Mouse (Mus musculus): ENCODE measurements around the gene Mrps12. TPM values are rescaled to one million over a fixed set of nuclear protein-coding genes. Genes with fewer than 3 reads are reported as not detected.

Mrps12 gene
- polyA plus RNA-seq, 1 experiment from 2014 or later = 99.7 TPM

DNA sequence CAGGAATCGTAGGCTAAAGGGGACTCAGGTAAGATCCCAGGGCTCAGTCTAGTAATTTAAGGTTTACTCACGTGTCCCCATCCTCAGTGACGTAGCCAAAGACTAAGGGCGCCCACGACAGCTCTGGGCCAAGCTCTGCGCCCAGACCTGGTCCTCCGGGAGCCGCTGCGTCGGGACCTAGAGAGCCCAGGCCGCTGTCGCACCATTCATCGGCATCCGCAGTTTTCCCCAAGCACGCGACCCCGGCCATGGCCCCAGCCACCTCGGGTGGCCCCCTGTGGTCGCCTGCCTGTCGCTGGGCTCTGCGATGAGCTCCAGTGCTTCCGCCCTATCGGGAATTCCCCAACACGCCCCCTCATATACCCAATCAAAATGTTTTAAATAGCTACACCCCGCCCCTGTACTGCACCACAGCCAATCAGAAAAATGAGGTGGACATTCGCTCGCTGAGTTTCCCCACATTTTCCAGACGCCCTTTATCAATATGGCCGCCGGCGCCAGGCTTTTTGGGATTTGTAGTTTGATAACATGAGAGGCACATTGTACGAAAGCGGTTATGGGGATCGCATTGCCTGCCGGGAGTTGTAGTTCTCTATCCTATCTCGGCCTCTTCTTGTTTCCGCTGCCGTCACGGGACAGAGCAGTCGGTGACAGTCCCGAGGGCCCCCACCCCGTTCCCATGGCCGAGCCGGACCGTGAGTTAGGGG lies 24.7 kb upstream of the Mrps12 start, which contains the start of gene Sirt2:
Sirt2 (plus strand) TSS at position 563 of the 707 bp plus-strand sequence.
- peak; percentile 99 for DNase-seq (ENCODE audit: low spot score)
- Histone ChIP-seq H3K27me3 (replicated peaks; ENCODE audit: insufficient read depth, low read length) (no peaks in the 10 kb centered on the region), H3K27ac (ENCODE audit: low read length) (peak within 1 kb of the TSS; percentile 57; the same call in 1 of the 2 replicates), H3K9me3 (ENCODE audit: low read length) (no peaks in the 10 kb centered on the region), H3K4me3 (ENCODE audit: low read depth, low read length) (peak within 1 kb of the TSS; percentile 72), H3K36me3 (ENCODE audit: insufficient read depth, low read length) (no peaks in the 10 kb centered on the region), H3K9ac (replicated peaks; ENCODE audit: low read depth) (peak within 1 kb of the TSS; percentile 44), H3K4me2 (replicated peaks; ENCODE audit: low read depth, low read length) (peak within 1 kb of the TSS; percentile 65), H3K4me1 (ENCODE audit: insufficient read depth, low read depth, low read length) (peaks cover 6% of the 10 kb centered on the region; the same call in 1 of the 2 replicates)
- peak; percentile 98 for ATAC-seq
- TF ChIP-seq EP300 (IDR thresholded peaks at IDR 0.05) = peak; percentile 91
- peak; percentile 34 for TF ChIP-seq CTCF (IDR thresholded peaks at IDR 0.05)
- WGBS = under 1% methylated on average over 45 of the region's 45 CpGs

DNA sequence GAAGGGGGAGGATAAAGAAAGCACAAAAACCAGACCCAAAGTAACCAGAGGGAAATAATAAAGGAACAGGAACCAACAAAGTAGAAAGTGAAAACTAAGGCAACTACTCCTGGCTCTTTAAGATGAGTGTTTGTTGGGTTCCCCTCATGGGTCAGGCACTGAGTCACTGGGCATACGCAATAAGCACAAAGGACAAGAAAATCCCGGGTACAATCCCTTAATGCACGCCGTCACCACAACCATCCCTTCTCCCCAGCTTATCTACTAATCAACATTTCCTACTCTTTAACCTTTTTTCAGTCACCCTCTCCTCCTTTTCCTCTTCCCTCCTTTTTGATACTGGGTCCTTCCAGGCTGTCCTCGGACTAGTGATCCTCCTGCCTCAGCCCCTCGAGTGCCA lies 23.6 kb upstream of the Mrps12 start:
- TF ChIP-seq EP300 (IDR thresholded peaks at IDR 0.05) (no peak), CTCF (IDR thresholded peaks at IDR 0.05) (no peak)

DNA sequence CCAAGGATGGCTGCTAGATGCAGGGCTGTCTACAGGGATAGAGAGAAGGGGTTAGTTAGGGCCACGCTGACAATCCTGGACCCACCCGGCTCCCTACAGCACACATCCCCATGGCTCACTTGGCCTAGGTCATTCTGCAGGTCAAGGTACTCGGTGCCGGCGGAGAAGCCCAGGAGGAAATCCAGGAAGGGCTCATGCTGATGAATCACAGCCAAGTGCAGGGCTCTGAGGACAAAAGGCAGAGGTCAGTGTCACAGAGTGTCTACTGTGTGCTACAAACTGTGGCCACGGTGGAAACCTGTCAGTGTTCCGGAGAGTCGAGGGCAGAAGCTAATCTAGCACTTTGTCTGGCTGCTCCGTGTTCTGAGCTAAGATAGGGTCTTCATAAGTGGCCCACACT lies 20.3 kb upstream of the Mrps12 start:
- no peaks in the 10 kb centered on the region for H3K9me3 ChIP-seq (ENCODE audit: low read length)
- TF ChIP-seq EP300 (IDR thresholded peaks at IDR 0.05) (no peak), CTCF (IDR thresholded peaks at IDR 0.05) (no peak)
- H3K27ac ChIP-seq (ENCODE audit: low read length) = no peak overlapping the region
- H3K36me3 ChIP-seq (ENCODE audit: insufficient read depth, low read length) = peaks cover 13% of the 10 kb centered on the region; the same call in 1 of the 2 replicates
- DNase-seq (ENCODE audit: low spot score) = no peak
- no peaks in the 10 kb centered on the region for H3K27me3 ChIP-seq (replicated peaks; ENCODE audit: insufficient read depth, low read length)
- no peak overlapping the region for H3K9ac ChIP-seq (replicated peaks; ENCODE audit: low read depth)
- ATAC-seq = no peak
- no peak overlapping the region for H3K4me2 ChIP-seq (replicated peaks; ENCODE audit: low read depth, low read length)
- no peak overlapping the region for H3K4me3 ChIP-seq (ENCODE audit: low read depth, low read length)
- peaks cover 6% of the 10 kb centered on the region; the same call in 1 of the 2 replicates for H3K4me1 ChIP-seq (ENCODE audit: insufficient read depth, low read depth, low read length)
- 87% methylated on average over 9 of the region's 9 CpGs for WGBS

More for the DNA sequence above, 23.6 kb upstream of the Mrps12 start:
- WGBS = 79% methylated on average over 6 of the region's 6 CpGs
- peaks cover 6% of the 10 kb centered on the region; the same call in 1 of the 2 replicates for H3K4me1 ChIP-seq (ENCODE audit: insufficient read depth, low read depth, low read length)
- no peaks in the 10 kb centered on the region for H3K9me3 ChIP-seq (ENCODE audit: low read length)
- H3K4me3 ChIP-seq (ENCODE audit: low read depth, low read length) = peak overlapping the region; percentile 72; the same call in 1 of the 2 replicates
- H3K27me3 ChIP-seq (replicated peaks; ENCODE audit: insufficient read depth, low read length) = no peaks in the 10 kb centered on the region
- peak; percentile 10 for DNase-seq (ENCODE audit: low spot score)
- no peak overlapping the region for H3K9ac ChIP-seq (replicated peaks; ENCODE audit: low read depth)
- no peak for ATAC-seq
- H3K36me3 ChIP-seq (ENCODE audit: insufficient read depth, low read length) = peaks cover 7% of the 10 kb centered on the region; the same call in 1 of the 2 replicates
- peak overlapping the region; percentile 64 for H3K4me2 ChIP-seq (replicated peaks; ENCODE audit: low read depth, low read length)
- H3K27ac ChIP-seq (ENCODE audit: low read length) = no peak overlapping the region

DNA sequence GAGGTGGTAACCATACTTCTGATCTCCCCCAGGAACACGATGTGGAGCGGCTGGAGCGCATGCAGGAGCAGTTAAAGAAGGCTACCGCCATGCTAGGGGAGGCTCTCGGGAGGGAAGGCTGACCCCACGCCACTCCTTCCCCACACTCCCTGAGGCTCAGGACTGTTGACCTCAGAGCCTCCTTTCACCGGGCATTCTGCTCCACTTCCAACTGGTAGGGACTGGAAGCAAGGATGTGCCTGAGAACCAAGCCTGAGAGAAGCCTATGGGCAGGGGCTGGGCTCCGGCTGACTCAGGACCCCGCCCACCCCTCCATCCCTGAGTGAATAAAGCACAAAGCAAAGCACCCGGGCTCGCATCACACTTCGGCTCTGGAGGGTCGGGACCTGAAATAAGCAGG lies 17.0 kb upstream of the Mrps12 start:
- Histone ChIP-seq H3K27me3 (replicated peaks; ENCODE audit: insufficient read depth, low read length) (0 out of 2 replicates have a peak, but pooled peaks cover 7% of the 10 kb centered on the region), H3K36me3 (ENCODE audit: insufficient read depth, low read length) (peaks cover 13% of the 10 kb centered on the region; the same call in 1 of the 2 replicates), H3K4me1 (ENCODE audit: insufficient read depth, low read depth, low read length) (no peaks in the 10 kb centered on the region), H3K4me3 (ENCODE audit: low read depth, low read length) (no peak overlapping the region), H3K27ac (ENCODE audit: low read length) (no peak overlapping the region), H3K9ac (replicated peaks; ENCODE audit: low read depth) (no peak overlapping the region), H3K9me3 (ENCODE audit: low read length) (no peaks in the 10 kb centered on the region), H3K4me2 (replicated peaks; ENCODE audit: low read depth, low read length) (no peak overlapping the region)
- TF ChIP-seq CTCF (IDR thresholded peaks at IDR 0.05) (no peak), EP300 (IDR thresholded peaks at IDR 0.05) (no peak)
- ATAC-seq (no peak), DNase-seq (ENCODE audit: low spot score) (no peak)
- 86% methylated on average over 13 of the region's 13 CpGs for WGBS

- ATAC-seq (peak; percentile 18), DNase-seq (ENCODE audit: low spot score) (no peak)
- Histone ChIP-seq H3K36me3 (ENCODE audit: insufficient read depth, low read length) (peaks cover 13% of the 10 kb centered on the region; the same call in 1 of the 2 replicates), H3K9me3 (ENCODE audit: low read length) (no peaks in the 10 kb centered on the region), H3K4me2 (replicated peaks; ENCODE audit: low read depth, low read length) (0 out of 2 replicates have a peak within 1 kb of the TSS, but pooled peaks have one; percentile 22), H3K27ac (ENCODE audit: low read length) (no peak within 1 kb of the TSS), H3K27me3 (replicated peaks; ENCODE audit: insufficient read depth, low read length) (0 out of 2 replicates have a peak, but pooled peaks cover 7% of the 10 kb centered on the region), H3K4me3 (ENCODE audit: low read depth, low read length) (no peak within 1 kb of the TSS), H3K9ac (replicated peaks; ENCODE audit: low read depth) (no peak within 1 kb of the TSS), H3K4me1 (ENCODE audit: insufficient read depth, low read depth, low read length) (no peaks in the 10 kb centered on the region)
- TF ChIP-seq EP300 (IDR thresholded peaks at IDR 0.05) (no peak), CTCF (IDR thresholded peaks at IDR 0.05) (no peak)
- WGBS = 3% methylated on average over 12 of the region's 17 CpGs
Observed at GRCm38 (mm10) chr7:28756079-28756478, 14.5 kb upstream of the Mrps12 start, which contains the start of gene Ccer2. Gene Ccer2, plus strand, starts transcription at chr7:28756174.

- no peak for DNase-seq (ENCODE audit: low spot score)
- Histone ChIP-seq H3K27me3 (replicated peaks; ENCODE audit: insufficient read depth, low read length) (no peaks in the 10 kb centered on the region), H3K9me3 (ENCODE audit: low read length) (no peaks in the 10 kb centered on the region), H3K4me1 (ENCODE audit: insufficient read depth, low read depth, low read length) (no peaks in the 10 kb centered on the region), H3K36me3 (ENCODE audit: insufficient read depth, low read length) (no peaks in the 10 kb centered on the region), H3K4me2 (replicated peaks; ENCODE audit: low read depth, low read length) (no peak overlapping the region), H3K4me3 (ENCODE audit: low read depth, low read length) (no peak overlapping the region), H3K9ac (replicated peaks; ENCODE audit: low read depth) (no peak overlapping the region), H3K27ac (ENCODE audit: low read length) (no peak overlapping the region)
- no peak for ATAC-seq
- TF ChIP-seq EP300 (IDR thresholded peaks at IDR 0.05) (no peak), CTCF (IDR thresholded peaks at IDR 0.05) (no peak)
- 91% methylated on average over 7 of the region's 7 CpGs for WGBS
Observed at GRCm38 (mm10) chr7:28749935-28750334, 8.3 kb upstream of the Mrps12 start.
